Mouse (Mus musculus): Measurements from ENCODE around the gene Slco3a1. TPM values are rescaled to one million over a fixed set of nuclear protein-coding genes. Genes with fewer than 3 reads are reported as not detected.

Slco3a1 gene
- total and polyA plus RNA-seq, 2 experiments from 2014 or later, result 10.5 to 24.8 TPM

DNA sequence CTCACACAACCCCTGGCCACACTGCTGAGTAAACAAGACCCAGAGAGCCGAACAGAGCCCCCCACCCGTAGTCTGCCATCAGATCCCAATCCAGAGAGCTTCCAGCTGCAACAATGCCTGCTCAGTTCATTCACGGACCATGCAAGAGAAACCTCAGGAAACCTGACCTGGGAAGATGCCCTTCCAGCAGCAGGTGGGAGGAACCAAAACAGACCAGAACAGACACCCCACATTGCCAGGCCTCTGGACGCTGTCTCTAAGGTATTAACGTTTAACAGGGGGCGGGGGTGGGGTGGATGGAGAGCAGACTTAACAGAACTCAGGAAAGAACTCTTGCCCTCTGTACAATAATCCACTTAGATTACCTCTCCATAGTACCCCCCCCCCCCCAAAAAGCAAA is 4.9 kb downstream of the Slco3a1 start:
- H3K9me3 ChIP-seq (replicated peaks; ENCODE audit: control insufficient read depth, low read length), result no peaks in the 10 kb centered on the region
- H3K9ac ChIP-seq (replicated peaks; ENCODE audit: low read depth, low read length), result no peak overlapping the region
- ATAC-seq (ENCODE audit: insufficient read depth, low read depth) (no peak), DNase-seq (ENCODE audit: low spot score) (no peak)
- H3K36me3 ChIP-seq (replicated peaks; ENCODE audit: control insufficient read depth, insufficient read depth, low read length), result no peaks in the 10 kb centered on the region
- H3K27me3 ChIP-seq (ENCODE audit: control insufficient read depth, insufficient read depth, low read length), result peaks cover 7% of the 10 kb centered on the region
- H3K4me2 ChIP-seq (ENCODE audit: low read depth, low read length), result no peak overlapping the region
- TF ChIP-seq CTCF (IDR thresholded peaks at IDR 0.05; ENCODE audit: low read depth), result no peak
- no peak overlapping the region for H3K4me3 ChIP-seq (ENCODE audit: low read depth, low read length)
- H3K4me1 ChIP-seq (ENCODE audit: control insufficient read depth, insufficient read depth), result 0 out of 2 replicates have a peak, but pooled peaks cover 3% of the 10 kb centered on the region
- no peak overlapping the region for H3K27ac ChIP-seq (ENCODE audit: low read depth)
- 51% methylated on average over 6 of the region's 6 CpGs for WGBS

DNA sequence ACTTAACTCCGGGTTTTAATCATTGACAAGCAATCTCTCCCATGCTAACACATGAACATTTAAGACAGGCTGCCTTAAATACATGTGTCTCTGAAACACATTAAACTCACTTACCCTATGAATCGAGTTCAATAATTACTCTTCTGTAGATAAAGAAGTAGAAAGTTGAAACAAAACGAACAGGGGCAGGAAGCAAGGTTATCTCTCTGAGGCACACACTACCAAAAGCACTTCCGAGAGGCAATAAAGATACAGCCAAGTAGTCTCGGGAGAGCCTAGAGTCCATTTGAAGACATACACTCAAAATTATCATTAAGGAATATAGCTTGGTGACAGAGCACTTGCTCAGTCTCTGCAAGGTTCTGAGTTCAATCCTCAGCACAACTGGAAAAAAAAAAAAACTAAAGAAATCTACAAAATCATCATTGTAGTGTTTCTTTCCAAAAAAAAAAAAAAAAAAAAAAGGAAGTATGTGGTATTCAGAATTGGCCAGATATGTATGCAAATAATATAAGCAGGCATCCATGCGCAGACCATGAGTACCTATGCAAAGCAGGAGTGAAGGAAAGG is 5.5 kb downstream of the Slco3a1 start:
- 0 out of 2 replicates have a peak, but pooled peaks cover 3% of the 10 kb centered on the region for H3K4me1 ChIP-seq (ENCODE audit: control insufficient read depth, insufficient read depth)
- no peak overlapping the region for H3K4me2 ChIP-seq (ENCODE audit: low read depth, low read length)
- H3K9ac ChIP-seq (replicated peaks; ENCODE audit: low read depth, low read length), result no peak overlapping the region
- H3K4me3 ChIP-seq (ENCODE audit: low read depth, low read length), result no peak overlapping the region
- no peak overlapping the region for H3K27ac ChIP-seq (ENCODE audit: low read depth)
- TF ChIP-seq CTCF (IDR thresholded peaks at IDR 0.05; ENCODE audit: low read depth) (no peak), EP300 (IDR thresholded peaks at IDR 0.05; ENCODE audit: low read depth) (no peak)
- no peaks in the 10 kb centered on the region for H3K9me3 ChIP-seq (replicated peaks; ENCODE audit: control insufficient read depth, low read length)
- DNase-seq (ENCODE audit: low spot score) (no peak), ATAC-seq (ENCODE audit: insufficient read depth, low read depth) (no peak)
- no peaks in the 10 kb centered on the region for H3K36me3 ChIP-seq (replicated peaks; ENCODE audit: control insufficient read depth, insufficient read depth, low read length)
- H3K27me3 ChIP-seq (ENCODE audit: control insufficient read depth, insufficient read depth, low read length), result peaks cover 7% of the 10 kb centered on the region
- WGBS, result 47% methylated on average over 6 of the region's 6 CpGs

DNA sequence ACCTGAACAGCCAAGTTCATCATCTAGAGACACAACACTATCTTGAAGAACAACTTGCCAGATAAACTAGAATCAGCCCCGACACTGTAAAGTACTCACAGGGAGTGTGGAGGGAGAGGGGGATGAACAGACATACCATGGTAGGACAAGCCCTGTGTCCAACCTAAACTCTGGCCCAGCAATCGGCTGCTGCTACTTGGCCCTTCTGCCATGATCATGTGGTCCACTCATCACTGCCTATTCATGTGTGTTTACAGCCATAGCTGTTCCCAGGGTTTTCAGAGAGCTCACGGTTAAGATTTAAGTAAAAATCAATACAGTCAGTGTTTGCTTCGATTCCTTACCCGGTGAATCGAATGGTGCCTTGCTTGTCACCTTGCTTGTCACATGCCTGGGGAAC is 7.9 kb downstream of the Slco3a1 start:
- no peak overlapping the region for H3K4me2 ChIP-seq (ENCODE audit: low read depth, low read length)
- H3K27ac ChIP-seq (ENCODE audit: low read depth), result no peak overlapping the region
- ATAC-seq (ENCODE audit: insufficient read depth, low read depth) (no peak), DNase-seq (ENCODE audit: low spot score) (no peak)
- no peaks in the 10 kb centered on the region for H3K9me3 ChIP-seq (replicated peaks; ENCODE audit: control insufficient read depth, low read length)
- TF ChIP-seq EP300 (IDR thresholded peaks at IDR 0.05; ENCODE audit: low read depth) (no peak), CTCF (IDR thresholded peaks at IDR 0.05; ENCODE audit: low read depth) (no peak)
- no peak overlapping the region for H3K4me3 ChIP-seq (ENCODE audit: low read depth, low read length)
- no peaks in the 10 kb centered on the region for H3K27me3 ChIP-seq (ENCODE audit: control insufficient read depth, insufficient read depth, low read length)
- no peaks in the 10 kb centered on the region for H3K4me1 ChIP-seq (ENCODE audit: control insufficient read depth, insufficient read depth)
- no peaks in the 10 kb centered on the region for H3K36me3 ChIP-seq (replicated peaks; ENCODE audit: control insufficient read depth, insufficient read depth, low read length)
- 86% methylated on average over 6 of the region's 6 CpGs for WGBS
- H3K9ac ChIP-seq (replicated peaks; ENCODE audit: low read depth, low read length), result no peak overlapping the region

DNA sequence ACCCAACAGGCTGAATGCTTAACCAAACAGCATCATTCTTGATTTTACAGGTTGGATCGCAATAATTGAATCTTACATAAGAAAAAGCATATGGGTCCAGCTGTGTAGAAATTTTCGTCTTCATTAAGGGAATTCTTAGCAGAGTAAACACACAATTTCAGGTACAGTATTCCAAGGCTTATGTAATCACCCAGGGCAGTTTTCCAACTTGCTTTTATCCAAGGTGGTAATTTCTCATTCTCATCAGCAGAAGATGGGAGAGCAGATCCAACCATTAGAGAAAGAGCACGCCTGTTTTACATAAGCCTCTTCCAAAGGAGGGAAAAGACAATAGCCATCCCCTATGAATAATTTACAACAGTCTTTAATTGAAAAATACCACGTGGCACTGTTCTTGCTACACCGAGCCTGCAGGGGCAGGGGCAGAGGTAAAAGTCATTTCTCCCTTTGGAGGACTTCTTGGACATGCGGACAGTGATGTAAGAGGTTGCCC is 9.0 kb downstream of the Slco3a1 start:
- Histone ChIP-seq H3K9ac (replicated peaks; ENCODE audit: low read depth, low read length) (no peak overlapping the region), H3K9me3 (replicated peaks; ENCODE audit: control insufficient read depth, low read length) (no peaks in the 10 kb centered on the region), H3K4me3 (ENCODE audit: low read depth, low read length) (no peak overlapping the region), H3K27ac (ENCODE audit: low read depth) (no peak overlapping the region), H3K27me3 (ENCODE audit: control insufficient read depth, insufficient read depth, low read length) (no peaks in the 10 kb centered on the region), H3K4me2 (ENCODE audit: low read depth, low read length) (no peak overlapping the region), H3K36me3 (replicated peaks; ENCODE audit: control insufficient read depth, insufficient read depth, low read length) (no peaks in the 10 kb centered on the region), H3K4me1 (ENCODE audit: control insufficient read depth, insufficient read depth) (no peaks in the 10 kb centered on the region)
- no peak for TF ChIP-seq EP300 (IDR thresholded peaks at IDR 0.05; ENCODE audit: low read depth)
- TF ChIP-seq CTCF (IDR thresholded peaks at IDR 0.05; ENCODE audit: low read depth), result no peak
- no peak for DNase-seq (ENCODE audit: low spot score)
- no peak for ATAC-seq (ENCODE audit: insufficient read depth, low read depth)
- WGBS, result 83% methylated on average over 6 of the region's 6 CpGs

DNA sequence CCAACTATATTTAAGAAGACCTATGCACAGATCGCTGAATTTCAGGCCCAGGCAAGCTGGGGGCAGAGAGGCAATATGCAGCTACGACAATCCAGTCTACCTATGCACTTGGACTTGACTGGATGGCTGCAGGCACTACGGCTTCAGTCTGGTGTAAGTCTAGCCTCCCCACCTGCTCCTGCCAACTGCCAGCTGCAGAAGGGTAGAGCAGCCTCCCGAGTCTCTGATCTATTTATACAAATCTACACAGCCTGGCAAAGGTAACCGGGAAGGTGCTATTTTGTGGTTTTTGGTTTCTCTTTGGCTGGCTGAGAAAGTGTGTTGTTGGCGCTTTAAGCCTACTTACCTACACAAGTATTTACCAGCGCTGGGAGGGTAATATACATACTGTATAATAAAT is 10.3 kb downstream of the Slco3a1 start:
- Histone ChIP-seq H3K4me2 (ENCODE audit: low read depth, low read length) (no peak overlapping the region), H3K4me3 (ENCODE audit: low read depth, low read length) (no peak overlapping the region), H3K9me3 (replicated peaks; ENCODE audit: control insufficient read depth, low read length) (no peaks in the 10 kb centered on the region), H3K36me3 (replicated peaks; ENCODE audit: control insufficient read depth, insufficient read depth, low read length) (no peaks in the 10 kb centered on the region), H3K27ac (ENCODE audit: low read depth) (no peak overlapping the region), H3K27me3 (ENCODE audit: control insufficient read depth, insufficient read depth, low read length) (no peaks in the 10 kb centered on the region), H3K9ac (replicated peaks; ENCODE audit: low read depth, low read length) (no peak overlapping the region), H3K4me1 (ENCODE audit: control insufficient read depth, insufficient read depth) (no peaks in the 10 kb centered on the region)
- TF ChIP-seq CTCF (IDR thresholded peaks at IDR 0.05; ENCODE audit: low read depth), result no peak
- TF ChIP-seq EP300 (IDR thresholded peaks at IDR 0.05; ENCODE audit: low read depth), result no peak
- WGBS, result 66% methylated on average over 7 of the region's 7 CpGs
- ATAC-seq (ENCODE audit: insufficient read depth, low read depth) (no peak), DNase-seq (ENCODE audit: low spot score) (no peak)

DNA sequence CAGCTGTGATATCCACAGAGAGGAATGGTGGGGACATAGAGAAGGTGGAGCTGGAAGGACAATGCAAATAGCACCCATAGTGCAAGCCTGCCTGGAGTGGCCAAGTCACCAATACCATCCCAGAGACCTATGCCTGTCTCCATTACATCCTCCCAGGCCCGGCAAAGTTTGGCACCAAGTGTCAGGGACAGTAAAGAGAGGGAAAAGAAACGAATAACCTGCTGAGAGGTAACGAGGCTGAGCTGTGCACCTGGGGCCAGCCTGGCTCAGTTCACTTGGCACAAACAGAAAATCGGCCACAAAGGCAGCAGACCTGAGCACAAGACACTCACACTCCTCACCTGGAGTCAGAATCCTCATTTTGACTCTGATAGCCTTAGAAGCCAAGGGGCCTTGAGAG is 12.6 kb downstream of the Slco3a1 start:
- Histone ChIP-seq H3K4me1 (ENCODE audit: control insufficient read depth, insufficient read depth) (no peaks in the 10 kb centered on the region), H3K4me2 (ENCODE audit: low read depth, low read length) (no peak overlapping the region), H3K27me3 (ENCODE audit: control insufficient read depth, insufficient read depth, low read length) (no peaks in the 10 kb centered on the region), H3K36me3 (replicated peaks; ENCODE audit: control insufficient read depth, insufficient read depth, low read length) (no peaks in the 10 kb centered on the region), H3K4me3 (ENCODE audit: low read depth, low read length) (no peak overlapping the region), H3K9ac (replicated peaks; ENCODE audit: low read depth, low read length) (no peak overlapping the region), H3K9me3 (replicated peaks; ENCODE audit: control insufficient read depth, low read length) (no peaks in the 10 kb centered on the region), H3K27ac (ENCODE audit: low read depth) (no peak overlapping the region)
- DNase-seq (ENCODE audit: low spot score) (no peak), ATAC-seq (ENCODE audit: insufficient read depth, low read depth) (no peak)
- 77% methylated on average over 4 of the region's 4 CpGs for WGBS
- TF ChIP-seq CTCF (IDR thresholded peaks at IDR 0.05; ENCODE audit: low read depth) (no peak), EP300 (IDR thresholded peaks at IDR 0.05; ENCODE audit: low read depth) (no peak)
